Mouse (Mus musculus) lung, embryonic 14.5 days (tissue): Measurements from ENCODE around the gene Afm. TPM values are rescaled to one million over a fixed set of nuclear protein-coding genes. Genes with fewer than 3 reads are reported as not detected.

ENCODE experiments used
- ATAC-seq: fragments of 200-750 bp; cut with Nextera tagmentation; 2 replicates; pipeline ENCODE4 v1.8.0; 2017; ENCODE audit warnings: mild to moderate bottlenecking, moderate TSS enrichment, moderate library complexity; ENCODE audit not compliant: insufficient read depth
- DNase-seq: peaks from one replicate; pipeline ENCODE4 v3.0.0-alpha.2; 2015
- H3K27ac ChIP-seq: fragments of 300-500 bp; sonication (generic); 2 replicates; pipeline ENCODE4 v1.5.1; 2014; ENCODE audit warnings: low read depth, mild to moderate bottlenecking, moderate library complexity
- H3K27me3 ChIP-seq: fragments of 300-500 bp; sonication (generic); 2 replicates; pipeline ENCODE4 v1.6.1; 2014; ENCODE audit warnings: low read length, control low read depth; ENCODE audit not compliant: insufficient read depth
- H3K36me3 ChIP-seq: fragments of 300-500 bp; sonication (generic); 2 replicates; pipeline ENCODE4 v1.6.1; 2014; ENCODE audit warnings: control low read depth; ENCODE audit not compliant: insufficient read depth
- H3K4me1 ChIP-seq: fragments of 300-500 bp; sonication (generic); 2 replicates; pipeline ENCODE4 v1.6.1; 2014; ENCODE audit warnings: antibody characterized with exemption, control low read depth; ENCODE audit not compliant: insufficient read depth
- H3K4me2 ChIP-seq: fragments of 300-500 bp; sonication (generic); 2 replicates; pipeline ENCODE4 v1.6.1; 2014; ENCODE audit warnings: mild to moderate bottlenecking
- H3K4me3 ChIP-seq: fragments of 300-500 bp; sonication (generic); 2 replicates; pipeline ENCODE4 v1.5.1; 2014; ENCODE audit warnings: low read depth, low read length
- H3K9ac ChIP-seq: fragments of 300-500 bp; sonication (generic); 2 replicates; pipeline ENCODE4 v1.6.1; 2014
- H3K9me3 ChIP-seq: fragments of 300-500 bp; sonication (generic); 2 replicates; pipeline ENCODE4 v1.6.1; 2016; ENCODE audit warnings: low read depth, low read length, control low read depth
- CTCF ChIP-seq: IDR thresholded peaks from 2 replicates; pipeline ENCODE4 v1.5.1; 2016; ENCODE audit warnings: antibody characterized with exemption, low read depth
- whole genome bisulfite sequencing: fragments of 180-500 bp; shearing (Covaris S2); extraction: QIAGEN DNeasy Blood & Tissue Kit; methylation state at CpG from one replicate; pipeline ENCODE4 v1.1.7; 2014; 5-methylcytosine and 5-hydroxymethylcytosine counted together
- polyA plus RNA-seq: library from polyadenylated mRNA; unstranded; fragments of >200 nt; fragmentation: Nextera tagmentation; extraction: Ambion mirVana; gene quantifications from 2 replicates; pipeline ENCODE4 v1.2.1, GENCODE M21; 2014

Afm gene
- polyA plus RNA-seq, 1 experiment from 2014 or later = not detected

DNA sequence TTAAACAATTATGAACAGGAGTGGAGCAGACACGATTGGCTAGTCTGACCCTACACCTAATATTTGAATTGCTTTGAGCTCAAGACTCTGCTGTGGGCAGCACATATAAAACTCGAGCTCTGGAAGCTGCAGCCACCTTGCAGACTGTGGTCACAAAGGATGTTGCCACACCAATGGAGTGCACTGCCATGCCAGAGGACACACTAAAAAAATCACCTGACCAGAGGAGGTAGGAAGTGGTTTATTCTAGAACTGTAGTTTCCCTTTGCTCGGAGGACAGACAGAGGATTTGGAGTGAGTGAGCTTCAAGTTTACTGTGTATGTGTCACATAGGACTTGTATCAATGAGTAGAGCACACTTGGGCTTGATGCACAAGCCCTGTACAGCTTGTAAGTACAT lies 37.3 kb downstream of the Afm start:
- Histone ChIP-seq H3K27me3 (no peaks in the 10 kb centered on the region), H3K9ac (no peak overlapping the region), H3K9me3 (no peaks in the 10 kb centered on the region), H3K4me3 (no peak overlapping the region), H3K36me3 (no peaks in the 10 kb centered on the region), H3K4me2 (no peak overlapping the region), H3K27ac (no peak overlapping the region), H3K4me1 (no peaks in the 10 kb centered on the region)
- TF ChIP-seq CTCF = no peak
- ATAC-seq (no peak), DNase-seq (no peak)
- 61% methylated on average over 3 of the region's 3 CpGs for WGBS

GRCm38 (mm10) chr5:90560743-90561142 lies 42.0 kb downstream of the Afm start, which contains the start of gene 5830473C10Rik:
TSS of gene 5830473C10Rik (plus strand) at chr5:90561107.
- WGBS = 81% methylated on average over 6 of the region's 6 CpGs
- no peak for TF ChIP-seq CTCF
- Histone ChIP-seq H3K36me3 (no peaks in the 10 kb centered on the region), H3K4me3 (no peak within 1 kb of the TSS), H3K4me2 (no peak within 1 kb of the TSS), H3K9ac (no peak within 1 kb of the TSS), H3K9me3 (no peaks in the 10 kb centered on the region), H3K27ac (no peak within 1 kb of the TSS), H3K4me1 (no peaks in the 10 kb centered on the region), H3K27me3 (no peaks in the 10 kb centered on the region)
- no peak for DNase-seq
- no peak for ATAC-seq

DNA sequence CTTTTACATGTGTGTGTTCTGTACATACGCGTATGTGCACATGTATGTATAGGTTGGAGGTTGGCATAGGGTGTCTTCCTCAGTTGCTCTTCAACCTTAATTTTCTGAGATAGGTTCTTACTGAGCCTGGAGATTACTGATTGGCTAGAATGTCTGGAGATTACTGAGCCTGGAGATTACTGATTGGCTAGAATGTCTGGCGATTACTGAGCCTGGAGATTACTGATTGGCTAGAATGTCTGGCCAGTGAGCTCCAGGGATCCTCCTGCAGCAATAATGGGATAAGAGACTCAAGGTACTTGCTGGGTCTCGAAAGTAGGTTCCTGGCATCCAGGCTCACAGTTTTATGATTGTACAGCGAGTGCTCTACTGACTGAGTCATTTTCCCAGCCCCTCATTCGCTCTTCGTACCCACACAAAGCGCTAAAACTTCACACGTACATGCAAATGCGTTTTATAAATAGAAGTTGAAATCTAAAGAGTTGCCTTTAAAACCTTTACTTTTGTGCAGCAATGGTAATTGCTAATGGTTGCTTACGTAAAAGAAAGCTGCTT lies 43.1 kb downstream of the Afm start:
- no peak for DNase-seq
- Histone ChIP-seq H3K36me3 (no peaks in the 10 kb centered on the region), H3K4me3 (no peak overlapping the region), H3K4me1 (no peaks in the 10 kb centered on the region), H3K9ac (no peak overlapping the region), H3K27ac (no peak overlapping the region), H3K9me3 (no peaks in the 10 kb centered on the region), H3K27me3 (no peaks in the 10 kb centered on the region), H3K4me2 (no peak overlapping the region)
- no peak for TF ChIP-seq CTCF
- ATAC-seq = no peak
- 92% methylated on average over 11 of the region's 11 CpGs for whole genome bisulfite sequencing

DNA sequence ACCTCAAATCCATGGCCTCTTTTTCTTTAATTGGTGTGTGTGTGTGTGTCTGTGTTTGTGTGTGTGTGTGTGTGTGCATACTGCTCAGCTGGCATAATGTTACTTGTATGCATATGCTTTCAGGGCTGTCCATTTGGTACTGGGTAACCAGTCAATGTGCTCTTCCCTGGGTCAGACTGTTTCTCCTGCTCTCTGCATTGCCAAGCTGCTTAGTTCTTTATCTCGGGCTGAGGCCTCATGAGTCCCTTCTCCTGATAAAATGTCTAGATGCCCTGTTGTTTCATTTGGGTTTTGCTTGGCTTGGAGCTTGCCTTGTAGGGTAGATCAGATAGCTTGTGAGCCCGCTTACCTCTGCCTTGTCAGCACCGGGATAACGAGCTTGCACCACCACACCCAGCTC lies 44.1 kb downstream of the Afm start:
- ATAC-seq = no peak
- no peak for TF ChIP-seq CTCF
- no peak overlapping the region for H3K4me2 ChIP-seq
- no peaks in the 10 kb centered on the region for H3K36me3 ChIP-seq
- H3K27me3 ChIP-seq = no peaks in the 10 kb centered on the region
- 79% methylated on average over 4 of the region's 4 CpGs for WGBS
- H3K4me1 ChIP-seq = no peaks in the 10 kb centered on the region
- H3K9ac ChIP-seq = no peak overlapping the region
- no peak overlapping the region for H3K4me3 ChIP-seq
- no peak overlapping the region for H3K27ac ChIP-seq
- H3K9me3 ChIP-seq = no peaks in the 10 kb centered on the region
- DNase-seq = no peak

- H3K9me3 ChIP-seq = no peaks in the 10 kb centered on the region
- H3K27ac ChIP-seq = no peak overlapping the region
- peaks cover 6% of the 10 kb centered on the region; the same call in 1 of the 2 replicates for H3K4me1 ChIP-seq
- H3K27me3 ChIP-seq = no peaks in the 10 kb centered on the region
- DNase-seq (no peak), ATAC-seq (no peak)
- TF ChIP-seq CTCF = no peak
- no peaks in the 10 kb centered on the region for H3K36me3 ChIP-seq
- H3K9ac ChIP-seq = no peak overlapping the region
- 86% methylated on average over 4 of the region's 4 CpGs for WGBS
- no peak overlapping the region for H3K4me3 ChIP-seq
- H3K4me2 ChIP-seq = no peak overlapping the region
Measured at GRCm38 (mm10) chr5:90564161-90564560, 45.4 kb downstream of the Afm start.

GRCm38 (mm10) chr5:90565205-90565604 lies 46.5 kb downstream of the Afm start:
- H3K9me3 ChIP-seq = no peaks in the 10 kb centered on the region
- no peak overlapping the region for H3K4me3 ChIP-seq
- whole genome bisulfite sequencing = 62% methylated on average over 6 of the region's 6 CpGs
- peaks cover 9% of the 10 kb centered on the region; the same call in 1 of the 2 replicates for H3K4me1 ChIP-seq
- DNase-seq (no peak), ATAC-seq (no peak)
- no peak overlapping the region for H3K27ac ChIP-seq
- H3K27me3 ChIP-seq = no peaks in the 10 kb centered on the region
- no peak for TF ChIP-seq CTCF
- H3K9ac ChIP-seq = no peak overlapping the region
- H3K4me2 ChIP-seq = no peak overlapping the region
- no peaks in the 10 kb centered on the region for H3K36me3 ChIP-seq

DNA sequence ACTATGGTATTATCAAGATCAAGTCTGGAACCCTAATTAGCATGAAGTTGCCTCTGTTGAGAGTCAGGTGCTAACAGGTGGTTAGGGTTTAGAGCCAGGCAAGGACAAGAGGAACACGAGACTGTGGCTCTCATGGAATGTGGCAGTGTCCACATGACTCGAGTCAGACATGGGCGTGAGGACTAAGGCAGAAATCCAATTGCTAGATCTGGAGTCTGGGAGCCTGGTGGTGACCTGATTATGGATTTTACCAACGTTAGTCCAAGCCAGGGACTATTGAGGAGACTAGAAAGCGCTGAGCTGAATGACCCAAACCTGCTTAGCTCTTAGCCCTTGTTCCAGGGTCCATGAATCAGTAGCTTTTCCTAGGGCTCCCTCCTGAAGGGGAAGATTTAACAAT lies 49.1 kb downstream of the Afm start:
- no peak overlapping the region for H3K27ac ChIP-seq
- no peaks in the 10 kb centered on the region for H3K27me3 ChIP-seq
- ATAC-seq (no peak), DNase-seq (no peak)
- H3K36me3 ChIP-seq = no peaks in the 10 kb centered on the region
- H3K4me3 ChIP-seq = no peak overlapping the region
- H3K9ac ChIP-seq = no peak overlapping the region
- peaks cover 9% of the 10 kb centered on the region; the same call in 1 of the 2 replicates for H3K4me1 ChIP-seq
- H3K4me2 ChIP-seq = no peak overlapping the region
- H3K9me3 ChIP-seq = no peaks in the 10 kb centered on the region
- TF ChIP-seq CTCF = no peak
- WGBS = 45% methylated on average over 5 of the region's 5 CpGs
